Comparison of ENCODE assay signal across 9 mouse cellular contexts in genomic region chr2:20665309-20665971, GRCm38 (mm10).
DNase-seq lines count a peak whose midpoint lies in the region; ATAC-seq and TF ChIP-seq lines count a peak whose summit lies in the region.
"Had no signal": no experiment of that assay in that cellular context is flagged by ENCODE, and none has a peak within 500 bp of the region (broad histone marks: within the 10 kb centered on the region; RNA-seq: fewer than 3 reads in every experiment).

No protein-coding gene starts in this region.

- no peaks in the 10 kb centered on the region for H3K27me3 ChIP-seq in forebrain, embryonic 10.5 days (ENCODE audit: poor library complexity, severe bottlenecking)
- H3K27me3 ChIP-seq in forebrain, embryonic 13.5 days, result no peaks in the 10 kb centered on the region
- no peaks in the 10 kb centered on the region for H3K27me3 ChIP-seq in intestine, embryonic 14.5 days (replicated peaks; ENCODE audit: control insufficient read depth, insufficient read depth, low read length)
- H3K27me3 ChIP-seq in stomach, embryonic 16.5 days (ENCODE audit: control insufficient read depth, insufficient read depth, low read length), result no peaks in the 10 kb centered on the region

- no peak overlapping the region for H3K9ac ChIP-seq in forebrain, embryonic 13.5 days
- H3K9ac ChIP-seq in intestine, embryonic 14.5 days (ENCODE audit: low read length), result no peak overlapping the region
- H3K9ac ChIP-seq in stomach, embryonic 16.5 days (ENCODE audit: low read length), result no peak overlapping the region

- TF ChIP-seq CTCF in lung, adult 2 months (IDR thresholded peaks at IDR 0.05; ENCODE audit: insufficient read depth, low read length), result no peak

- WGBS in forebrain, embryonic 10.5 days, result 9% methylated on average over 5 of the region's 5 CpGs
- WGBS in forebrain, embryonic 13.5 days, result 7% methylated on average over 4 of the region's 5 CpGs
- WGBS in lung, adult 2 months, result 28% methylated on average over 5 of the region's 5 CpGs
- 15% methylated on average over 5 of the region's 5 CpGs for WGBS in intestine, embryonic 14.5 days
- 31% methylated on average over 5 of the region's 5 CpGs for WGBS in stomach, embryonic 16.5 days

- H3K9me3 ChIP-seq in forebrain, embryonic 10.5 days, result no peaks in the 10 kb centered on the region
- no peaks in the 10 kb centered on the region for H3K9me3 ChIP-seq in forebrain, embryonic 13.5 days (replicated peaks)
- no peaks in the 10 kb centered on the region for H3K9me3 ChIP-seq in intestine, embryonic 14.5 days (ENCODE audit: control insufficient read depth, low read length)
- H3K9me3 ChIP-seq in stomach, embryonic 16.5 days (replicated peaks; ENCODE audit: control insufficient read depth, low read length), result no peaks in the 10 kb centered on the region

- DNase-seq in forebrain, embryonic 10.5 days (ENCODE audit: extremely low spot score, low spot score), result no peak
- peak; percentile 5 for DNase-seq in lung, postnatal 10 days
- DNase-seq in lung, adult 2 months, result no peak
- peak; percentile 63 for DNase-seq in intestine, embryonic 14.5 days (ENCODE audit: low spot score)
- DNase-seq in left cerebral cortex, adult 18-20 months (ENCODE audit: low spot score in 2 of 2), result no peak
- no peak for DNase-seq in cerebellum, postnatal 14 days

- no peak for ATAC-seq in forebrain, embryonic 13.5 days
- peak; percentile 81 for ATAC-seq in intestine, embryonic 14.5 days (replicated peaks; ENCODE audit: low FRiP score, low TSS enrichment, low read depth)
- ATAC-seq in stomach, embryonic 16.5 days (ENCODE audit: insufficient read depth, low FRiP score), result 0 out of 2 replicates have a peak, but pooled peaks have one; percentile 12

- H3K27ac ChIP-seq in forebrain, embryonic 10.5 days, result peak overlapping the region; percentile 73
- H3K27ac ChIP-seq in forebrain, embryonic 13.5 days, result no peak overlapping the region
- peak overlapping the region; percentile 64; the same call in 1 of the 2 replicates for H3K27ac ChIP-seq in intestine, embryonic 14.5 days (ENCODE audit: low read depth)
- peak overlapping the region; percentile 26 for H3K27ac ChIP-seq in stomach, embryonic 16.5 days (ENCODE audit: low read length)
- H3K27ac ChIP-seq: macrophage had no signal

- H3K36me3 ChIP-seq in forebrain, embryonic 10.5 days (replicated peaks), result no peaks in the 10 kb centered on the region
- H3K36me3 ChIP-seq in forebrain, embryonic 13.5 days (ENCODE audit: poor library complexity, severe bottlenecking), result no peaks in the 10 kb centered on the region
- 0 out of 2 replicates have a peak, but pooled peaks cover 3% of the 10 kb centered on the region for H3K36me3 ChIP-seq in intestine, embryonic 14.5 days (ENCODE audit: control insufficient read depth, insufficient read depth, low read length)
- H3K36me3 ChIP-seq in stomach, embryonic 16.5 days (ENCODE audit: control insufficient read depth, insufficient read depth, low read length), result no peaks in the 10 kb centered on the region

- no peak for TF ChIP-seq POLR2A in lung, adult 2 months (IDR thresholded peaks at IDR 0.05; ENCODE audit: borderline replicate concordance, extremely low read depth, low read depth, low read length)

- H3K4me3 ChIP-seq in forebrain, embryonic 10.5 days, result no peak overlapping the region
- H3K4me3 ChIP-seq in forebrain, embryonic 13.5 days, result no peak overlapping the region
- H3K4me3 ChIP-seq in lung, adult 2 months (replicated peaks; ENCODE audit: extremely low read depth, low read depth, low read length), result no peak overlapping the region
- H3K4me3 ChIP-seq in intestine, embryonic 14.5 days (ENCODE audit: low read depth, low read length), result no peak overlapping the region
- H3K4me3 ChIP-seq in stomach, embryonic 16.5 days (replicated peaks; ENCODE audit: low read length), result no peak overlapping the region

- H3K4me1 ChIP-seq in forebrain, embryonic 10.5 days, result peaks cover 13% of the 10 kb centered on the region
- no peaks in the 10 kb centered on the region; the same call in 1 of the 2 replicates for H3K4me1 ChIP-seq in forebrain, embryonic 13.5 days
- H3K4me1 ChIP-seq in lung, adult 2 months (ENCODE audit: control insufficient read depth, insufficient read depth, low read length), result no peaks in the 10 kb centered on the region
- no peaks in the 10 kb centered on the region; the same call in 1 of the 2 replicates for H3K4me1 ChIP-seq in intestine, embryonic 14.5 days (replicated peaks; ENCODE audit: control insufficient read depth, insufficient read depth, low read length)
- 0 out of 2 replicates have a peak, but pooled peaks cover 6% of the 10 kb centered on the region for H3K4me1 ChIP-seq in stomach, embryonic 16.5 days (ENCODE audit: control insufficient read depth, insufficient read depth, low read length)

- H3K4me2 ChIP-seq in forebrain, embryonic 13.5 days, result no peak overlapping the region
- H3K4me2 ChIP-seq in intestine, embryonic 14.5 days (ENCODE audit: low read length), result no peak overlapping the region
- no peak overlapping the region for H3K4me2 ChIP-seq in stomach, embryonic 16.5 days (ENCODE audit: low read depth, low read length)

Comparison
In these comparisons a context has a peak if more than half of its experiments do, and no peak if none do; other contexts are left out.
1. DNase-seq: peak in lung, postnatal 10 days (single experiment) and intestine, embryonic 14.5 days (single experiment); none in forebrain, embryonic 10.5 days (single experiment), lung, adult 2 months (single experiment), left cerebral cortex, adult 18-20 months (0 of 2) and cerebellum, postnatal 14 days (0 of 2).